Mouse (Mus musculus) forebrain, postnatal 0 days (tissue): ENCODE results near the gene Fars2. TPM values are rescaled to one million over a fixed set of nuclear protein-coding genes. Genes with fewer than 3 reads are reported as not detected.

Experiments used
- ATAC-seq: fragments of 200-750 bp; cut with Nextera tagmentation; 2 replicates; pipeline ENCODE4 v1.8.0; 2017; ENCODE audit warnings: mild to moderate bottlenecking, moderate library complexity
- DNase-seq: peaks from one replicate; pipeline ENCODE4 v3.0.0-alpha.2; 2015
- H3K27ac ChIP-seq: fragments of 300-500 bp; sonication (generic); 2 replicates; pipeline ENCODE4 v1.5.1; 2014; ENCODE audit warnings: low read depth, mild to moderate bottlenecking, antibody characterized with exemption, low read length, moderate library complexity, mixed read lengths
- H3K27me3 ChIP-seq: fragments of 300-500 bp; sonication (generic); 2 replicates; pipeline ENCODE4 v1.6.1; 2014; ENCODE audit warnings: mild to moderate bottlenecking, low read length, mixed read lengths; ENCODE audit not compliant: insufficient read depth
- H3K36me3 ChIP-seq: fragments of 300-500 bp; sonication (generic); 2 replicates; pipeline ENCODE4 v1.6.1; 2014; ENCODE audit warnings: mild to moderate bottlenecking, moderate library complexity; ENCODE audit not compliant: insufficient read depth
- H3K4me1 ChIP-seq: fragments of 300-500 bp; sonication (generic); 2 replicates; pipeline ENCODE4 v1.6.1; 2014; ENCODE audit warnings: antibody characterized with exemption; ENCODE audit not compliant: insufficient read depth
- H3K4me2 ChIP-seq: fragments of 300-500 bp; sonication (generic); 2 replicates; pipeline ENCODE4 v1.6.1; 2014; ENCODE audit warnings: low read depth, mild to moderate bottlenecking, moderate library complexity
- H3K4me3 ChIP-seq: fragments of 300-500 bp; sonication (generic); 2 replicates; pipeline ENCODE4 v1.5.1; 2014; ENCODE audit warnings: low read depth, low read length, mixed read lengths
- H3K9ac ChIP-seq: fragments of 300-500 bp; sonication (generic); 2 replicates; pipeline ENCODE4 v1.6.1; 2014; ENCODE audit warnings: mild to moderate bottlenecking
- H3K9me3 ChIP-seq: fragments of 300-500 bp; sonication (generic); 2 replicates; pipeline ENCODE4 v1.6.1; 2016; ENCODE audit warnings: low read length
- CTCF ChIP-seq: sonication (generic); IDR thresholded peaks from 2 replicates; pipeline ENCODE4 v1.5.1; 2016; ENCODE audit warnings: antibody characterized with exemption, control low read depth, low read depth
- WGBS: fragments of 180-500 bp; shearing (Covaris S2); extraction: QIAGEN DNeasy Blood & Tissue Kit; methylation state at CpG from one replicate; pipeline ENCODE4 v1.1.7; 2014; 5-methylcytosine and 5-hydroxymethylcytosine counted together
- polyA plus RNA-seq: library from polyadenylated mRNA; unstranded; fragments of >200 nt; fragmentation: Nextera tagmentation; extraction: Ambion mirVana; gene quantifications from 2 replicates; pipeline ENCODE4 v1.2.1, GENCODE M21; 2015
- total RNA-seq: library from RNA; depleted of rRNA; stranded (reverse); fragments of >200 nt; gene quantifications from 2 replicates; pipeline ENCODE4 v1.2.3, GENCODE M21; 2014

Gene Fars2
- total and polyA plus RNA-seq, 2 experiments from 2014 or later, result 29.9 to 35.5 TPM

DNA sequence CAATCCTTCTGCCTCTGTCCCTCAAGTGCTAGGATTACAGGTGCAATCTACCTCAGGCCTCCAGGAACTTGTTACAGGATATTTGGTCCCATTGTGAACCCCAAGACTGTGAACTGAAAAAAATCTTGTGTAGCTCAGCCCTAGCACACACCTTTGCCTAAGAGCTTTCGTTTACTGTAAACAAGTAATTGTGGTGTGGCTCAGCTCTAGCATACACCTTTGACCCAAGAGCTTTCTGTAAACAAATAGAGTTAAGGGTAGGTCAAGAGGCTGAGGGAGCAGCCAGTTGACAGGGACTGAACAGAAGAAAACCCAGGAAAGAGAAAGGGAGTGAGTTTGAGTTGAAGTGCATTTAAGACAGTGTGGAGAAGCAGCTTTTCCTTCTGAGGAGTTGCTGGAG, 506.3 kb downstream of the Fars2 start:
- Histone ChIP-seq H3K36me3 (no peaks in the 10 kb centered on the region), H3K9ac (no peak overlapping the region), H3K4me3 (no peak overlapping the region), H3K4me1 (no peaks in the 10 kb centered on the region), H3K4me2 (no peak overlapping the region), H3K27me3 (no peaks in the 10 kb centered on the region), H3K27ac (no peak overlapping the region), H3K9me3 (peaks cover 8% of the 10 kb centered on the region; the same call in 1 of the 2 replicates)
- whole genome bisulfite sequencing, result 84% methylated on average over 1 of the region's 1 CpGs
- no peak for TF ChIP-seq CTCF
- no peak for ATAC-seq
- DNase-seq, result no peak

DNA sequence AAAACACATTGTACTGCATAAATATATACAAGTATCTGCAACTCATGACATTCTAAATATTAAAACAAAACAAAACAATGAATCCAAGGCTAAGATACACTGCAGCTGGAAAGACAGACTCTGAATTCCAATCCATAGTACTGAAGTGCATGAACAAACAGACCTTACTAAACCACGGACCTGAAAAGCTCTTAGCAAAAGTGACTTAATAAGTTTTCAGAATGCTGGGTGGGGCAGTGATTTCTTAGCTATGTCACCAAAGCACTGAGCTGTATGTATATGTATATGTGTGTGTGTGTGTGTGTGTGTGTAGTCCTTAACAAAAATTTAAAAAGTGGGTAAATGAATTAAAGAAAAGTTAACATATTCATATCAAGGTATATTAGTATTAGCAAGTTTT, 511.9 kb downstream of the Fars2 start:
- H3K27ac ChIP-seq, result no peak overlapping the region
- H3K27me3 ChIP-seq, result no peaks in the 10 kb centered on the region
- H3K9ac ChIP-seq, result no peak overlapping the region
- TF ChIP-seq CTCF, result no peak
- no peak overlapping the region for H3K4me3 ChIP-seq
- no peak overlapping the region for H3K4me2 ChIP-seq
- H3K36me3 ChIP-seq, result no peaks in the 10 kb centered on the region
- H3K4me1 ChIP-seq, result no peaks in the 10 kb centered on the region
- ATAC-seq (no peak), DNase-seq (no peak)
- peaks cover 8% of the 10 kb centered on the region; the same call in 1 of the 2 replicates for H3K9me3 ChIP-seq
- 75% methylated on average over 1 of the region's 1 CpGs for WGBS

- WGBS, result 54% methylated on average over 7 of the region's 7 CpGs
- H3K4me3 ChIP-seq, result no peak overlapping the region
- H3K9ac ChIP-seq, result no peak overlapping the region
- H3K9me3 ChIP-seq, result no peaks in the 10 kb centered on the region
- H3K4me2 ChIP-seq, result no peak overlapping the region
- no peaks in the 10 kb centered on the region for H3K36me3 ChIP-seq
- DNase-seq, result no peak
- no peak for TF ChIP-seq CTCF
- no peaks in the 10 kb centered on the region for H3K4me1 ChIP-seq
- ATAC-seq, result no peak
- H3K27ac ChIP-seq, result no peak overlapping the region
- H3K27me3 ChIP-seq, result no peaks in the 10 kb centered on the region
Measured at GRCm38 (mm10) chr13:36648257-36648656, 531.0 kb downstream of the Fars2 start.

DNA sequence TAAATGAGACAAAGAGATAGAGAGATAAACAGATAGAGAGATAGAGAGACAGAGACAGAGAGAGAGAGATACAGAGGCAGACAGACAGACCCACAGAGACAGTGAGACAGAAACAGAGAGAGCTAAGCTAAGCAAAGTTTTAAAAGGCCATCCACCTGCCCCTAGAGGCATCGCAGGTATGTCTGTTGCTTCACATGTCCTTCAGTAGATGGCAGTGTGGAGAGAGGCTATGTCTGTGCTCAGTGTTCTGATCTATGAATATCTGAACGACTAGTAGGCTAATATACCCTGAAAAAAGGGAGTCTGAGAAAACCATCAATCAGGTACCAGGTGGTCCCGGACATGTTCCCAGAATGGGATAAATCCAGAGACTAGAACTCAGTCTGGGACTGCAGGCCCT, 537.0 kb downstream of the Fars2 start:
- TF ChIP-seq CTCF, result no peak
- WGBS, result 78% methylated on average over 3 of the region's 3 CpGs
- Histone ChIP-seq H3K9me3 (no peaks in the 10 kb centered on the region), H3K4me3 (no peak overlapping the region), H3K27ac (no peak overlapping the region), H3K4me2 (no peak overlapping the region), H3K4me1 (no peaks in the 10 kb centered on the region), H3K9ac (no peak overlapping the region), H3K27me3 (no peaks in the 10 kb centered on the region), H3K36me3 (no peaks in the 10 kb centered on the region)
- DNase-seq, result peak; percentile 0
- no peak for ATAC-seq

- Histone ChIP-seq H3K4me3 (no peak overlapping the region), H3K36me3 (no peaks in the 10 kb centered on the region), H3K9me3 (no peaks in the 10 kb centered on the region), H3K27me3 (no peaks in the 10 kb centered on the region), H3K27ac (no peak overlapping the region), H3K4me1 (no peaks in the 10 kb centered on the region), H3K4me2 (no peak overlapping the region), H3K9ac (no peak overlapping the region)
- no peak for DNase-seq
- 64% methylated on average over 1 of the region's 1 CpGs for WGBS
- ATAC-seq, result no peak
- TF ChIP-seq CTCF, result no peak
Measured at GRCm38 (mm10) chr13:36679345-36679744, 562.1 kb downstream of the Fars2 start.

DNA sequence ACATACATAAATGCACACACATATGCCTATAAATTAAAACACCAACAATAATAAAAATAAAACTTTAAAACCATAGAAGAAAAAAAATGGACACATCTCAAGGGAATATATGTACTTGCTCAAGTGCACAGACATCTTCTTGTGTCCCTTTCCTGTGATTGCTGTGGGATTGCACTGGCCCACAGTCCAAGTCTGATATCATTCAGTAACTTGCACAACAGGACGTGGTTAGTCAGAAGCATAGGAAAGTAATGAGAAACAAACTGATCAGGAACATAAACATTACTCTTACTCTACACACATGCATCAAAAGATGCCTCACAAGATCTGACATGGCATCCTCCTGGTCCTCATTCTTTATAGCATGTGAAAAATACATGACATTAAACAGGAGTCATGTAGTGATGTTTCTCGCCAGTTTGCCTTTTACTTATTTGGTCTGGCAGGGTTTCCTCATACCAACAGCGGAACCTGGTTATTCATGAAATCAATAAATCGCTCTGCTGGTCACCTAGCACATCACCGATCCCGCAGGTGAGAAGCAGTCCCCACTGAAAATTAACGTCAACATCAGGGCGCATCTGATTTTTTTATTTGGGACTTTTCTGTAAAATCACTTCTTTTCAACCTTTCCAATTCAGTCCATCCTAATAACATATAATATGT, 563.6 kb downstream of the Fars2 start:
- TF ChIP-seq CTCF, result no peak
- H3K9me3 ChIP-seq, result no peaks in the 10 kb centered on the region
- no peak overlapping the region for H3K9ac ChIP-seq
- no peak for ATAC-seq
- H3K4me2 ChIP-seq, result no peak overlapping the region
- no peaks in the 10 kb centered on the region for H3K4me1 ChIP-seq
- WGBS, result 95% methylated on average over 8 of the region's 8 CpGs
- H3K27me3 ChIP-seq, result no peaks in the 10 kb centered on the region
- H3K4me3 ChIP-seq, result no peak overlapping the region
- H3K27ac ChIP-seq, result no peak overlapping the region
- no peaks in the 10 kb centered on the region for H3K36me3 ChIP-seq
- DNase-seq, result no peak

DNA sequence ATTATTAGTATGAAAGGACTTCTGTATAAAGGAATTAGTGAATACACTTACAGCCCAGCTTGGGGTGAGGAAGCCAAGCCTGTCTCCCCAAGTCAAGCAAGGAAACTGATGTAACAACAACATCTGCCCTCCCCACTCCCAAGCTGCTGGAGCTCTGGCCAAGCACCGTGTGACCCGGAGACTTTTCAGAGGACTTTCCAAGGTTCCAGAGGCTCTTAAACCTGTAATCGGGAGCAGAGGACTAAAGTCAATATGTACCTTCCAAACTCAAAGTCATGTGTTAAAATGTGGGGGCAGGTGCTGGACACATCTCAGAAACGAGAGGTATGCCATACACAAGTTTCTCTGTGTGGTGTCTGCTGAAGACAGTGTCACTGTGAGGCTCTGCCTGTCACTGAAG, 566.4 kb downstream of the Fars2 start:
- Histone ChIP-seq H3K9me3 (no peaks in the 10 kb centered on the region), H3K9ac (no peak overlapping the region), H3K27ac (no peak overlapping the region), H3K4me2 (no peak overlapping the region), H3K36me3 (no peaks in the 10 kb centered on the region), H3K4me1 (no peaks in the 10 kb centered on the region), H3K27me3 (no peaks in the 10 kb centered on the region), H3K4me3 (no peak overlapping the region)
- no peak for TF ChIP-seq CTCF
- ATAC-seq (no peak), DNase-seq (no peak)
- 80% methylated on average over 4 of the region's 4 CpGs for WGBS
